Mouse (Mus musculus): ENCODE measurements around the gene Pck1.

- TF ChIP-seq POLR2A (IDR thresholded peaks at IDR 0.05; ENCODE audit: insufficient read depth, low read depth, low read length) (no peak), CTCF (IDR thresholded peaks at IDR 0.05) (peak; percentile 50)
These were observed 17.9 kb downstream of the Pck1 start for GRCm38 (mm10) chr2:173170715-173171114.

Measured in heart, adult 2 months (tissue).